Mouse (Mus musculus) forebrain, postnatal 0 days (tissue): ENCODE data around the gene Pum3. TPM values are rescaled to one million over a fixed set of nuclear protein-coding genes. Genes with fewer than 3 reads are reported as not detected.

ENCODE experiments used
- ATAC-seq: fragments of 200-750 bp; cut with Nextera tagmentation; 2 replicates; pipeline ENCODE4 v1.8.0; 2017; ENCODE audit warnings: mild to moderate bottlenecking, moderate library complexity
- DNase-seq: peaks from one replicate; pipeline ENCODE4 v3.0.0-alpha.2; 2015
- H3K27ac ChIP-seq: fragments of 300-500 bp; sonication (generic); 2 replicates; pipeline ENCODE4 v1.5.1; 2014; ENCODE audit warnings: low read depth, mild to moderate bottlenecking, antibody characterized with exemption, low read length, moderate library complexity, mixed read lengths
- H3K27me3 ChIP-seq: fragments of 300-500 bp; sonication (generic); 2 replicates; pipeline ENCODE4 v1.6.1; 2014; ENCODE audit warnings: mild to moderate bottlenecking, low read length, mixed read lengths; ENCODE audit not compliant: insufficient read depth
- H3K36me3 ChIP-seq: fragments of 300-500 bp; sonication (generic); 2 replicates; pipeline ENCODE4 v1.6.1; 2014; ENCODE audit warnings: mild to moderate bottlenecking, moderate library complexity; ENCODE audit not compliant: insufficient read depth
- H3K4me1 ChIP-seq: fragments of 300-500 bp; sonication (generic); 2 replicates; pipeline ENCODE4 v1.6.1; 2014; ENCODE audit warnings: antibody characterized with exemption; ENCODE audit not compliant: insufficient read depth
- H3K4me2 ChIP-seq: fragments of 300-500 bp; sonication (generic); 2 replicates; pipeline ENCODE4 v1.6.1; 2014; ENCODE audit warnings: low read depth, mild to moderate bottlenecking, moderate library complexity
- H3K4me3 ChIP-seq: fragments of 300-500 bp; sonication (generic); 2 replicates; pipeline ENCODE4 v1.5.1; 2014; ENCODE audit warnings: low read depth, low read length, mixed read lengths
- H3K9ac ChIP-seq: fragments of 300-500 bp; sonication (generic); 2 replicates; pipeline ENCODE4 v1.6.1; 2014; ENCODE audit warnings: mild to moderate bottlenecking
- H3K9me3 ChIP-seq: fragments of 300-500 bp; sonication (generic); 2 replicates; pipeline ENCODE4 v1.6.1; 2016; ENCODE audit warnings: low read length
- CTCF ChIP-seq: sonication (generic); IDR thresholded peaks from 2 replicates; pipeline ENCODE4 v1.5.1; 2016; ENCODE audit warnings: antibody characterized with exemption, control low read depth, low read depth
- WGBS: fragments of 180-500 bp; shearing (Covaris S2); extraction: QIAGEN DNeasy Blood & Tissue Kit; methylation state at CpG from one replicate; pipeline ENCODE4 v1.1.7; 2014; 5-methylcytosine and 5-hydroxymethylcytosine counted together
- polyA plus RNA-seq: library from polyadenylated mRNA; unstranded; fragments of >200 nt; fragmentation: Nextera tagmentation; extraction: Ambion mirVana; gene quantifications from 2 replicates; pipeline ENCODE4 v1.2.1, GENCODE M21; 2015
- total RNA-seq: library from RNA; depleted of rRNA; stranded (reverse); fragments of >200 nt; gene quantifications from 2 replicates; pipeline ENCODE4 v1.2.3, GENCODE M21; 2014

Pum3 gene
- total and polyA plus RNA-seq, 2 experiments from 2014 or later = 29.4 to 58.8 TPM

- peak overlapping the region; percentile 75 for H3K4me2 ChIP-seq
- H3K9me3 ChIP-seq = no peaks in the 10 kb centered on the region
- TF ChIP-seq CTCF = no peak
- WGBS = 2% methylated on average over 10 of the region's 10 CpGs
- H3K27me3 ChIP-seq = no peaks in the 10 kb centered on the region
- ATAC-seq (no peak), DNase-seq (no peak)
- H3K4me1 ChIP-seq = peaks cover 17% of the 10 kb centered on the region; the same call in 1 of the 2 replicates
- H3K4me3 ChIP-seq = peak overlapping the region; percentile 95
- H3K36me3 ChIP-seq = peaks cover 3% of the 10 kb centered on the region; the same call in 1 of the 2 replicates
- H3K9ac ChIP-seq = peak overlapping the region; percentile 81
- H3K27ac ChIP-seq = peak overlapping the region; percentile 95
Observed at GRCm38 (mm10) chr19:27430406-27430805, 781 bp upstream of the Pum3 start.

GRCm38 (mm10) chr19:27429281-27429680, 344 bp downstream of the Pum3 start:
- ATAC-seq = no peak; the same call in 1 of the 2 replicates
- under 1% methylated on average over 16 of the region's 16 CpGs for WGBS

GRCm38 (mm10) chr19:27427865-27428264, 1.8 kb downstream of the Pum3 start:
- TF ChIP-seq CTCF = no peak
- 82% methylated on average over 2 of the region's 2 CpGs for WGBS
- H3K27ac ChIP-seq = no peak overlapping the region

More at GRCm38 (mm10) chr19:27429281-27429680, 344 bp downstream of the Pum3 start:
- Histone ChIP-seq H3K36me3 (peaks cover 13% of the 10 kb centered on the region), H3K9ac (peak overlapping the region; percentile 53), H3K27me3 (no peaks in the 10 kb centered on the region), H3K27ac (no peak overlapping the region), H3K4me3 (peak overlapping the region; percentile 95), H3K4me2 (peak overlapping the region; percentile 86), H3K9me3 (no peaks in the 10 kb centered on the region), H3K4me1 (peaks cover 17% of the 10 kb centered on the region; the same call in 1 of the 2 replicates)
- DNase-seq = no peak
- TF ChIP-seq CTCF = no peak

GRCm38 (mm10) chr19:27426451-27426850, 3.2 kb downstream of the Pum3 start:
- DNase-seq (peak; percentile 34), ATAC-seq (no peak)
- Histone ChIP-seq H3K36me3 (peaks cover 34% of the 10 kb centered on the region), H3K27ac (no peak overlapping the region), H3K4me1 (peaks cover 16% of the 10 kb centered on the region; the same call in 1 of the 2 replicates), H3K27me3 (no peaks in the 10 kb centered on the region), H3K9ac (no peak overlapping the region), H3K9me3 (no peaks in the 10 kb centered on the region), H3K4me2 (no peak overlapping the region), H3K4me3 (no peak overlapping the region)
- peak; percentile 68 for TF ChIP-seq CTCF
- 80% methylated on average over 1 of the region's 1 CpGs for WGBS

More at GRCm38 (mm10) chr19:27427865-27428264, 1.8 kb downstream of the Pum3 start:
- H3K27me3 ChIP-seq = no peaks in the 10 kb centered on the region
- H3K9ac ChIP-seq = no peak overlapping the region
- H3K4me1 ChIP-seq = peaks cover 17% of the 10 kb centered on the region; the same call in 1 of the 2 replicates
- no peak for DNase-seq
- no peak for ATAC-seq
- no peaks in the 10 kb centered on the region for H3K9me3 ChIP-seq
- H3K36me3 ChIP-seq = peaks cover 21% of the 10 kb centered on the region
- H3K4me2 ChIP-seq = no peak overlapping the region
- no peak overlapping the region for H3K4me3 ChIP-seq

GRCm38 (mm10) chr19:27425656-27426055, 4.0 kb downstream of the Pum3 start:
- H3K27me3 ChIP-seq = no peaks in the 10 kb centered on the region
- no peak overlapping the region for H3K27ac ChIP-seq
- H3K9me3 ChIP-seq = no peaks in the 10 kb centered on the region
- H3K36me3 ChIP-seq = peaks cover 41% of the 10 kb centered on the region
- WGBS = 64% methylated on average over 7 of the region's 7 CpGs
- DNase-seq = peak; percentile 72
- no peak overlapping the region for H3K4me3 ChIP-seq
- no peak overlapping the region for H3K4me2 ChIP-seq
- H3K9ac ChIP-seq = no peak overlapping the region
- ATAC-seq = no peak
- H3K4me1 ChIP-seq = peaks cover 8% of the 10 kb centered on the region; the same call in 1 of the 2 replicates
- TF ChIP-seq CTCF = peak; percentile 74

GRCm38 (mm10) chr19:27417375-27417774, 12.2 kb downstream of the Pum3 start:
- peaks cover 74% of the 10 kb centered on the region for H3K36me3 ChIP-seq
- DNase-seq (no peak), ATAC-seq (no peak)
- no peak overlapping the region for H3K27ac ChIP-seq
- no peak overlapping the region for H3K4me3 ChIP-seq
- no peak overlapping the region for H3K4me2 ChIP-seq
- no peaks in the 10 kb centered on the region for H3K9me3 ChIP-seq
- no peak for TF ChIP-seq CTCF
- 91% methylated on average over 4 of the region's 4 CpGs for WGBS
- H3K27me3 ChIP-seq = no peaks in the 10 kb centered on the region
- H3K4me1 ChIP-seq = no peaks in the 10 kb centered on the region
- H3K9ac ChIP-seq = no peak overlapping the region

GRCm38 (mm10) chr19:27416569-27416968, 13.1 kb downstream of the Pum3 start:
- Histone ChIP-seq H3K9ac (no peak overlapping the region), H3K27me3 (no peaks in the 10 kb centered on the region), H3K27ac (no peak overlapping the region), H3K4me2 (no peak overlapping the region), H3K4me1 (no peaks in the 10 kb centered on the region), H3K4me3 (no peak overlapping the region), H3K36me3 (peaks cover 74% of the 10 kb centered on the region), H3K9me3 (no peaks in the 10 kb centered on the region)
- peak; percentile 76 for TF ChIP-seq CTCF
- DNase-seq (peak; percentile 54), ATAC-seq (0 out of 2 replicates have a peak, but pooled peaks have one; percentile 42)
- 62% methylated on average over 11 of the region's 11 CpGs for WGBS
